23 mouse cellular contexts compared by ENCODE assay signal in the genomic region with DNA sequence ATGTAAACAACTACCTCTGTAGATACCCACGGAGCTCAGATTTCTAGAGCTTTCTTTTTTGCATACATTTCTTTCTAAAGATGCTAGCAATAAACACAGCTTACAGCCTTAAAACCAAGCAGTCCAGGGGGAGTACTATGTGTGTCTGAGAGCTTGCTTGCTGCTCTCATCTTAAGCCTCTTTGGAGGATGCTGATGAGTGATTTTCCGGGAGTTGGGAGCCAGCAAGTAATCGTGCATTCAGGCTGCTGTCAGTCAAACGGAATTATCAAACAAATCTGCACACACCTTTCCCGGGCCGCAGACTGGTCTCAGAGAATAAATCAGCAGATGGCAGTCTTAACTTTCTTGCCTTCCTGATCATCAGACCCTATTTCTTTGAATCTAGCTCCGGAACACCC.
DNase-seq lines count a peak whose midpoint lies in the region; ATAC-seq and TF ChIP-seq lines count a peak whose summit lies in the region.
"Had no signal": no experiment of that assay in that cellular context is flagged by ENCODE, and none has a peak within 500 bp of the region (broad histone marks: within the 10 kb centered on the region; RNA-seq: fewer than 3 reads in every experiment).

No protein-coding gene starts in this region.

- no peak overlapping the region for H3K4me3 ChIP-seq in forebrain, embryonic 12.5 days (replicated peaks)
- no peak overlapping the region for H3K4me3 ChIP-seq in forebrain, embryonic 11.5 days (ENCODE audit: low read depth, low read length)
- no peak overlapping the region for H3K4me3 ChIP-seq in midbrain, embryonic 11.5 days (ENCODE audit: low read depth, low read length)
- no peak overlapping the region for H3K4me3 ChIP-seq in midbrain, embryonic 10.5 days
- H3K4me3 ChIP-seq in forebrain, postnatal 0 days (ENCODE audit: low read depth, low read length), result no peak overlapping the region
- H3K4me3 ChIP-seq: embryonic facial prominence, embryonic 15.5 days; heart, adult 2 months; hindbrain, embryonic 10.5 days; left cerebral cortex, adult 2 months; limb, embryonic 12.5 days; megakaryocyte, embryonic 14.5 days had no signal

- H3K27me3 ChIP-seq in forebrain, embryonic 12.5 days, result no peaks in the 10 kb centered on the region
- H3K27me3 ChIP-seq in forebrain, embryonic 11.5 days (ENCODE audit: control insufficient read depth, insufficient read depth, low read length), result no peaks in the 10 kb centered on the region
- H3K27me3 ChIP-seq in midbrain, embryonic 11.5 days (ENCODE audit: control insufficient read depth, insufficient read depth, low read length), result no peaks in the 10 kb centered on the region
- no peaks in the 10 kb centered on the region for H3K27me3 ChIP-seq in midbrain, embryonic 10.5 days (ENCODE audit: low read depth, poor library complexity, severe bottlenecking)
- no peaks in the 10 kb centered on the region for H3K27me3 ChIP-seq in forebrain, postnatal 0 days (ENCODE audit: insufficient read depth, low read length)
- H3K27me3 ChIP-seq: embryonic facial prominence, embryonic 15.5 days; limb, embryonic 12.5 days; megakaryocyte, embryonic 14.5 days had no signal

- peak overlapping the region; percentile 27; the same call in 1 of the 2 replicates for H3K27ac ChIP-seq in forebrain, embryonic 12.5 days
- no peak overlapping the region for H3K27ac ChIP-seq in forebrain, embryonic 11.5 days (ENCODE audit: low read depth, low read length)
- H3K27ac ChIP-seq in midbrain, embryonic 11.5 days (ENCODE audit: low read depth, low read length), result peak overlapping the region; percentile 44
- no peak overlapping the region for H3K27ac ChIP-seq in midbrain, embryonic 10.5 days (replicated peaks)
- no peak overlapping the region for H3K27ac ChIP-seq in forebrain, postnatal 0 days (ENCODE audit: low read depth, low read length)
- H3K27ac ChIP-seq: embryonic facial prominence, embryonic 15.5 days; heart, adult 2 months; hindbrain, embryonic 10.5 days; left cerebral cortex, adult 2 months; limb, embryonic 12.5 days; liver, embryonic 14.5 days had no signal

- H3K9me3 ChIP-seq in forebrain, embryonic 12.5 days, result no peaks in the 10 kb centered on the region
- H3K9me3 ChIP-seq in forebrain, embryonic 11.5 days (ENCODE audit: control insufficient read depth, low read length), result no peaks in the 10 kb centered on the region
- no peaks in the 10 kb centered on the region for H3K9me3 ChIP-seq in midbrain, embryonic 11.5 days (ENCODE audit: control insufficient read depth, low read length)
- no peaks in the 10 kb centered on the region for H3K9me3 ChIP-seq in midbrain, embryonic 10.5 days (replicated peaks)
- H3K9me3 ChIP-seq in forebrain, postnatal 0 days (ENCODE audit: low read length), result no peaks in the 10 kb centered on the region
- H3K9me3 ChIP-seq: embryonic facial prominence, embryonic 15.5 days; G1E; hindbrain, embryonic 10.5 days; limb, embryonic 12.5 days; megakaryocyte, embryonic 14.5 days had no signal

- H3K4me1 ChIP-seq in forebrain, embryonic 12.5 days, result peaks cover 28% of the 10 kb centered on the region
- H3K4me1 ChIP-seq in forebrain, embryonic 11.5 days (replicated peaks; ENCODE audit: control insufficient read depth, insufficient read depth, low read length), result no peaks in the 10 kb centered on the region; the same call in 1 of the 2 replicates
- peaks cover 7% of the 10 kb centered on the region for H3K4me1 ChIP-seq in midbrain, embryonic 11.5 days (ENCODE audit: control insufficient read depth, insufficient read depth, low read length)
- peaks cover 60% of the 10 kb centered on the region for H3K4me1 ChIP-seq in midbrain, embryonic 10.5 days
- H3K4me1 ChIP-seq in forebrain, postnatal 0 days (ENCODE audit: insufficient read depth), result peaks cover 6% of the 10 kb centered on the region
- H3K4me1 ChIP-seq: megakaryocyte, embryonic 14.5 days had no signal

- ATAC-seq in forebrain, embryonic 12.5 days (ENCODE audit: low FRiP score), result 0 out of 2 replicates have a peak, but pooled peaks have one; percentile 11
- ATAC-seq in forebrain, embryonic 11.5 days (replicated peaks; ENCODE audit: low FRiP score), result no peak
- no peak for ATAC-seq in midbrain, embryonic 11.5 days (ENCODE audit: low FRiP score)
- peak; percentile 24; the same call in 1 of the 2 replicates for ATAC-seq in forebrain, postnatal 0 days
- ATAC-seq: CD4-positive, CD25-positive, alpha-beta regulatory T cell, adult 4 months; lung, postnatal 0 days had no signal

- no peak for DNase-seq in forebrain, embryonic 11.5 days (ENCODE audit: low spot score)
- peak; percentile 86 for DNase-seq in midbrain, embryonic 11.5 days (ENCODE audit: low spot score, missing footprints)
- DNase-seq in midbrain, embryonic 10.5 days (ENCODE audit: low spot score), result no peak
- DNase-seq in forebrain, postnatal 0 days, result peak; percentile 42
- peak; percentile 53 for DNase-seq in retina, postnatal 1 day
- no peak for DNase-seq in thymus, postnatal 25 days
- no peak for DNase-seq in ovary, postnatal 10 days (ENCODE audit: low spot score)
- DNase-seq: cerebellum, adult 11 months; cerebellum, postnatal 36 days; gastrocnemius, postnatal 10 days; heart, adult 2 months; kidney, adult 11 months; kidney, postnatal 10 days had no signal

- no peak overlapping the region for H3K4me2 ChIP-seq in forebrain, embryonic 12.5 days
- H3K4me2 ChIP-seq in forebrain, embryonic 11.5 days (ENCODE audit: low read depth, low read length, severe bottlenecking), result no peak overlapping the region
- no peak overlapping the region for H3K4me2 ChIP-seq in midbrain, embryonic 11.5 days
- H3K4me2 ChIP-seq in forebrain, postnatal 0 days (ENCODE audit: low read depth), result no peak overlapping the region
- H3K4me2 ChIP-seq: embryonic facial prominence, embryonic 15.5 days; limb, embryonic 12.5 days had no signal

- peak; percentile 21; the same call in 1 of the 2 replicates for TF ChIP-seq CTCF in forebrain, postnatal 0 days (IDR thresholded peaks at IDR 0.05; ENCODE audit: low read depth)

- peaks cover 3% of the 10 kb centered on the region; the same call in 1 of the 2 replicates for H3K36me3 ChIP-seq in forebrain, embryonic 12.5 days (replicated peaks)
- no peaks in the 10 kb centered on the region; the same call in 1 of the 2 replicates for H3K36me3 ChIP-seq in forebrain, embryonic 11.5 days (ENCODE audit: control insufficient read depth, insufficient read depth, low read length)
- no peaks in the 10 kb centered on the region for H3K36me3 ChIP-seq in midbrain, embryonic 11.5 days (ENCODE audit: control insufficient read depth, insufficient read depth, low read length)
- H3K36me3 ChIP-seq in midbrain, embryonic 10.5 days, result no peaks in the 10 kb centered on the region
- peaks cover 9% of the 10 kb centered on the region for H3K36me3 ChIP-seq in forebrain, postnatal 0 days (ENCODE audit: insufficient read depth)
- H3K36me3 ChIP-seq: embryonic facial prominence, embryonic 15.5 days; limb, embryonic 12.5 days had no signal

- 14% methylated on average over 7 of the region's 7 CpGs for WGBS in forebrain, embryonic 12.5 days
- 19% methylated on average over 7 of the region's 7 CpGs for WGBS in forebrain, embryonic 11.5 days
- 23% methylated on average over 7 of the region's 7 CpGs for WGBS in midbrain, embryonic 11.5 days
- 33% methylated on average over 7 of the region's 7 CpGs for WGBS in midbrain, embryonic 10.5 days
- 12% methylated on average over 7 of the region's 7 CpGs for WGBS in forebrain, postnatal 0 days

- no peak overlapping the region for H3K9ac ChIP-seq in forebrain, embryonic 12.5 days
- H3K9ac ChIP-seq in forebrain, embryonic 11.5 days (ENCODE audit: low read length), result no peak overlapping the region
- no peak overlapping the region; the same call in 1 of the 2 replicates for H3K9ac ChIP-seq in midbrain, embryonic 11.5 days (ENCODE audit: low read length)
- H3K9ac ChIP-seq in forebrain, postnatal 0 days, result no peak overlapping the region
- H3K9ac ChIP-seq: embryonic facial prominence, embryonic 15.5 days; limb, embryonic 12.5 days; liver, embryonic 14.5 days had no signal

Comparison
In these comparisons a context has a peak if more than half of its experiments do, and no peak if none do; other contexts are left out.
1. ATAC-seq: peak in forebrain, embryonic 12.5 days (single experiment) and forebrain, postnatal 0 days (single experiment); none in forebrain, embryonic 11.5 days (single experiment) and midbrain, embryonic 11.5 days (single experiment).
2. H3K27ac ChIP-seq: peak in forebrain, embryonic 12.5 days (single experiment) and midbrain, embryonic 11.5 days (single experiment); none in forebrain, embryonic 11.5 days (single experiment), midbrain, embryonic 10.5 days (single experiment) and forebrain, postnatal 0 days (single experiment).
3. DNase-seq: peak in midbrain, embryonic 11.5 days (single experiment), forebrain, postnatal 0 days (single experiment) and retina, postnatal 1 day (single experiment); none in forebrain, embryonic 11.5 days (single experiment), midbrain, embryonic 10.5 days (single experiment), thymus, postnatal 25 days (single experiment) and ovary, postnatal 10 days (single experiment).